Mouse (Mus musculus) midbrain, embryonic 13.5 days (tissue): ENCODE measurements at regions not wholly inside any gene's neighbourhood (a gene's known extent, or its start where the extent isn't known, plus 50 kb on each side); places are given as distances from the start of the nearest gene placed in this dataset.
"Not testable (repeated sequence)": the region's sequence is repeated elsewhere in the genome, so short reads cannot be mapped to it uniquely, and the experiment has no call there.

Experiments
- ATAC-seq: fragments of 200-750 bp; cut with Nextera tagmentation; 2 replicates; pipeline ENCODE4 v1.8.0; 2017; ENCODE audit warnings: mild to moderate bottlenecking, moderate TSS enrichment, moderate library complexity
- H3K27ac ChIP-seq: fragments of 300-500 bp; sonication (generic); 2 replicates; pipeline ENCODE4 v1.5.1; 2015; ENCODE audit warnings: inconsistent platforms, mild to moderate bottlenecking, moderate library complexity
- H3K27me3 ChIP-seq: fragments of 300-500 bp; sonication (generic); 2 replicates; pipeline ENCODE4 v1.6.1; 2015; ENCODE audit warnings: mild to moderate bottlenecking, inconsistent platforms
- H3K36me3 ChIP-seq: fragments of 300-500 bp; sonication (generic); 2 replicates; pipeline ENCODE4 v1.6.1; 2015; ENCODE audit warnings: mild to moderate bottlenecking, inconsistent platforms
- H3K4me1 ChIP-seq: fragments of 300-500 bp; sonication (generic); replicated peaks from 2 replicates; pipeline ENCODE4 v1.6.1; 2015; ENCODE audit warnings: inconsistent platforms
- H3K4me2 ChIP-seq: fragments of 300-500 bp; sonication (generic); replicated peaks from 2 replicates; pipeline ENCODE4 v1.6.1; 2015; ENCODE audit warnings: moderate library complexity, mild to moderate bottlenecking, inconsistent platforms
- H3K4me3 ChIP-seq: fragments of 300-500 bp; sonication (generic); replicated peaks from 2 replicates; pipeline ENCODE4 v1.5.1; 2015; ENCODE audit warnings: mild to moderate bottlenecking, inconsistent platforms
- H3K9ac ChIP-seq: fragments of 300-500 bp; sonication (generic); replicated peaks from 2 replicates; pipeline ENCODE4 v1.6.1; 2015; ENCODE audit warnings: mild to moderate bottlenecking, inconsistent platforms
- H3K9me3 ChIP-seq: fragments of 300-500 bp; sonication (generic); 2 replicates; pipeline ENCODE4 v1.6.1; 2016; ENCODE audit warnings: mild to moderate bottlenecking, inconsistent platforms
- WGBS: fragments of 180-500 bp; shearing (Covaris S2); methylation state at CpG from one replicate; pipeline ENCODE4 v1.1.7; 2015; 5-methylcytosine and 5-hydroxymethylcytosine counted together

GRCm38 (mm10) chr4:23341240-23341639 is 853.1 kb upstream of the Pou3f2 start:
- Histone ChIP-seq H3K4me1 (no peaks in the 10 kb centered on the region; the same call in 1 of the 2 replicates), H3K36me3 (no peaks in the 10 kb centered on the region), H3K4me3 (no peak overlapping the region), H3K27me3 (no peaks in the 10 kb centered on the region), H3K27ac (no peak overlapping the region), H3K9ac (no peak overlapping the region), H3K9me3 (no peaks in the 10 kb centered on the region), H3K4me2 (no peak overlapping the region)
- WGBS, result 22% methylated on average over 8 of the region's 8 CpGs
- ATAC-seq, result peak; percentile 78

- H3K27me3 ChIP-seq, result no peaks in the 10 kb centered on the region
- H3K27ac ChIP-seq, result no peak overlapping the region
- no peaks in the 10 kb centered on the region for H3K9me3 ChIP-seq
- no peaks in the 10 kb centered on the region for H3K36me3 ChIP-seq
- no peak overlapping the region for H3K4me3 ChIP-seq
- H3K4me1 ChIP-seq, result no peaks in the 10 kb centered on the region; the same call in 1 of the 2 replicates
- H3K9ac ChIP-seq, result no peak overlapping the region
- ATAC-seq, result no peak
- H3K4me2 ChIP-seq, result no peak overlapping the region
- WGBS, result 62% methylated on average over 5 of the region's 5 CpGs
These were observed 850.3 kb upstream of the Pou3f2 start for GRCm38 (mm10) chr4:23338481-23338880.

GRCm38 (mm10) chr4:23300617-23301016 is 812.5 kb upstream of the Pou3f2 start:
- ATAC-seq, result no peak
- H3K9me3 ChIP-seq, result no peaks in the 10 kb centered on the region
- H3K27me3 ChIP-seq, result no peaks in the 10 kb centered on the region
- no peak overlapping the region for H3K27ac ChIP-seq
- H3K9ac ChIP-seq, result no peak overlapping the region
- WGBS, result 6% methylated on average over 2 of the region's 2 CpGs
- no peaks in the 10 kb centered on the region for H3K36me3 ChIP-seq
- no peak overlapping the region for H3K4me3 ChIP-seq
- H3K4me1 ChIP-seq, result no peaks in the 10 kb centered on the region
- H3K4me2 ChIP-seq, result no peak overlapping the region

- WGBS, result 76% methylated on average over 6 of the region's 6 CpGs
These were observed 791.9 kb upstream of the Pou3f2 start for GRCm38 (mm10) chr4:23280087-23280486.

GRCm38 (mm10) chr4:23275203-23275602 is 787.0 kb upstream of the Pou3f2 start:
- WGBS, result 88% methylated on average over 5 of the region's 5 CpGs
- no peak overlapping the region for H3K27ac ChIP-seq
- no peak overlapping the region for H3K9ac ChIP-seq
- no peaks in the 10 kb centered on the region for H3K4me1 ChIP-seq
- H3K36me3 ChIP-seq, result no peaks in the 10 kb centered on the region
- H3K4me3 ChIP-seq, result no peak overlapping the region
- H3K27me3 ChIP-seq, result no peaks in the 10 kb centered on the region
- H3K9me3 ChIP-seq, result no peaks in the 10 kb centered on the region
- ATAC-seq, result no peak
- no peak overlapping the region for H3K4me2 ChIP-seq

More at GRCm38 (mm10) chr4:23280087-23280486, 791.9 kb upstream of the Pou3f2 start:
- Histone ChIP-seq H3K4me2 (no peak overlapping the region), H3K9me3 (no peaks in the 10 kb centered on the region), H3K27me3 (no peaks in the 10 kb centered on the region), H3K36me3 (no peaks in the 10 kb centered on the region), H3K9ac (no peak overlapping the region), H3K4me1 (0 out of 2 replicates have a peak, but pooled peaks cover 3% of the 10 kb centered on the region), H3K4me3 (no peak overlapping the region), H3K27ac (no peak overlapping the region)
- no peak for ATAC-seq

- H3K4me2 ChIP-seq, result no peak overlapping the region
- no peak overlapping the region for H3K27ac ChIP-seq
- no peak overlapping the region for H3K4me3 ChIP-seq
- no peaks in the 10 kb centered on the region for H3K27me3 ChIP-seq
- ATAC-seq, result peak; percentile 37; the same call in 1 of the 2 replicates
- H3K9ac ChIP-seq, result no peak overlapping the region
- no peaks in the 10 kb centered on the region for H3K4me1 ChIP-seq
- no peaks in the 10 kb centered on the region for H3K9me3 ChIP-seq
- H3K36me3 ChIP-seq, result no peaks in the 10 kb centered on the region
These were observed 783.8 kb upstream of the Pou3f2 start for GRCm38 (mm10) chr4:23271947-23272346.

GRCm38 (mm10) chr4:23260371-23260770 is 772.2 kb upstream of the Pou3f2 start:
- no peak overlapping the region for H3K27ac ChIP-seq
- H3K4me1 ChIP-seq, result no peaks in the 10 kb centered on the region
- H3K4me2 ChIP-seq, result no peak overlapping the region
- H3K9ac ChIP-seq, result no peak overlapping the region
- ATAC-seq, result no peak
- H3K4me3 ChIP-seq, result no peak overlapping the region
- no peaks in the 10 kb centered on the region for H3K27me3 ChIP-seq
- H3K9me3 ChIP-seq, result peaks cover 20% of the 10 kb centered on the region
- WGBS, result 96% methylated on average over 4 of the region's 4 CpGs
- 0 out of 2 replicates have a peak, but pooled peaks cover 2% of the 10 kb centered on the region for H3K36me3 ChIP-seq

- no peak overlapping the region for H3K4me3 ChIP-seq
- H3K4me1 ChIP-seq, result no peaks in the 10 kb centered on the region
- WGBS, result 45% methylated on average over 1 of the region's 1 CpGs
- no peaks in the 10 kb centered on the region for H3K36me3 ChIP-seq
- no peak overlapping the region for H3K4me2 ChIP-seq
- H3K9ac ChIP-seq, result no peak overlapping the region
- no peaks in the 10 kb centered on the region for H3K9me3 ChIP-seq
- H3K27ac ChIP-seq, result no peak overlapping the region
- no peaks in the 10 kb centered on the region for H3K27me3 ChIP-seq
- no peak for ATAC-seq
These were observed 746.8 kb upstream of the Pou3f2 start for GRCm38 (mm10) chr4:23234960-23235359.

- 95% methylated on average over 1 of the region's 1 CpGs for WGBS
These were observed 706.6 kb upstream of the Pou3f2 start for GRCm38 (mm10) chr4:23194756-23195155.

GRCm38 (mm10) chr4:23193384-23194135 is 705.4 kb upstream of the Pou3f2 start:
- Histone ChIP-seq H3K9ac (no peak overlapping the region), H3K27ac (no peak overlapping the region), H3K4me3 (no peak overlapping the region), H3K9me3 (no peaks in the 10 kb centered on the region), H3K4me1 (no peaks in the 10 kb centered on the region), H3K27me3 (no peaks in the 10 kb centered on the region), H3K4me2 (no peak overlapping the region), H3K36me3 (no peaks in the 10 kb centered on the region)
- no peak for ATAC-seq
- WGBS, result 62% methylated on average over 6 of the region's 6 CpGs

More at GRCm38 (mm10) chr4:23194756-23195155, 706.6 kb upstream of the Pou3f2 start:
- ATAC-seq, H3K4me2 ChIP-seq, H3K9me3 ChIP-seq, H3K27me3 ChIP-seq, H3K27ac ChIP-seq, H3K4me3 ChIP-seq, H3K36me3 ChIP-seq, H3K4me1 ChIP-seq, H3K9ac ChIP-seq: not testable (repeated sequence)

- 78% methylated on average over 1 of the region's 1 CpGs for WGBS
- Histone ChIP-seq H3K9ac (no peak overlapping the region), H3K27ac (no peak overlapping the region), H3K4me1 (no peaks in the 10 kb centered on the region), H3K9me3 (no peaks in the 10 kb centered on the region), H3K4me2 (no peak overlapping the region), H3K27me3 (no peaks in the 10 kb centered on the region), H3K36me3 (no peaks in the 10 kb centered on the region), H3K4me3 (no peak overlapping the region)
- no peak for ATAC-seq
These were observed 685.6 kb upstream of the Pou3f2 start for GRCm38 (mm10) chr4:23173811-23174210.

GRCm38 (mm10) chr4:23173330-23173729 is 685.2 kb upstream of the Pou3f2 start:
- no peaks in the 10 kb centered on the region for H3K27me3 ChIP-seq
- no peaks in the 10 kb centered on the region for H3K9me3 ChIP-seq
- no peaks in the 10 kb centered on the region for H3K36me3 ChIP-seq
- no peaks in the 10 kb centered on the region for H3K4me1 ChIP-seq
- no peak overlapping the region for H3K9ac ChIP-seq
- peak; percentile 63; the same call in 1 of the 2 replicates for ATAC-seq
- 40% methylated on average over 4 of the region's 4 CpGs for WGBS
- H3K4me3 ChIP-seq, result no peak overlapping the region
- H3K4me2 ChIP-seq, result no peak overlapping the region
- H3K27ac ChIP-seq, result no peak overlapping the region
